Mouse (Mus musculus): ENCODE data around the gene Veph1.

- TF ChIP-seq CTCF (IDR thresholded peaks at IDR 0.05; ENCODE audit: insufficient read depth, low read length) (no peak), POLR2A (IDR thresholded peaks at IDR 0.05; ENCODE audit: borderline replicate concordance, extremely low read depth, low read depth, low read length) (no peak)
Measured at GRCm38 (mm10) chr3:66091746-66092145, 204.9 kb downstream of the Veph1 start.
